Mouse (Mus musculus): Measurements from ENCODE around the gene Lmna.
A peak's percentile ranks its signal among the peaks of the same experiment; 100 is the strongest.

Lmna gene

DNA sequence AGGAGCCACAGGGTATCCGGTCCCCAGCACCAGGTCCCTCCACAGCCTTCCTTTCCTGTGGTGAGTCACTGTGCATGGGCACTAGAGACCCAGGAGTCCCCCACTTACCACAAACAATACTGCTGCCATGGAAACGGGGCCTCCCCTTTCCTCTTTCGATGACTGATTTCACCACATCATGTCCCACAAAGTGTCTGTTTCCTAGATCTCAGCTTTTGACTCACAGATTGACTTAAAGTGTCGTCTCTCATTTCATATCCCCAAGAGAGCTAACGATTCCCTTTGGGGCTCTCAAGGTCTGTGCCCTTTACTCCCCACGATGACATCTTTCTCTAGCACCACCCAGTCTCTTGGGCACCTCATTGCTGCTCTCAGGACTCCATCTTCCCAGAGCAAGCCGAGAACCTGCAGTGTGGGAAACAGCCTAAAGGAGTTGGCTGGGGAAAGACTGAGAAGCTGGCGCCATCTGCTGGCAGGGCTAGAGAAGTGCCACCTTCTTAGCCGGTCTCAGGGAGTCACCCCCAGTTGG lies 12.1 kb upstream of the Lmna start:
- DNase-seq (ENCODE audit: extremely low spot score, low spot score): peak; percentile 76

DNA sequence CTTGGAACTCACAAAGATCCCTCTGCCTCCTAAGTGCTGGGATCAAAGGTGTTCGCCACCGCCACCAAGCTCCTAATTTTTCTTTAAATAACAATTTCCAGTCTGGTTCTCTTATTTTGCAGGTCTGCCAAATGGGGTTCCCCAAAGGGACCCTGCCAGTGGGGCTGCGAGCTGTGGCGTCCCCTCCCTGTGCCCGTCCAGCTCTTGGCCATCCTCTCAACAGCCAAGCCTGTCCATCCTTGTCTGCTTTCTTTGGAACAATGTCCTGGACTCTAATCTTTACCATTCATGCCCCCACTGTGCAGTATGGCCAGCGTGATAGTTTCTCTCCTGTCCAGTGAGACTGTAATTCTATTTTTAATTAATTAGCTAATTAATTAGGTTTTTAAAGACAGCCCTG lies 11.4 kb upstream of the Lmna start:
- DNase-seq (ENCODE audit: extremely low spot score, low spot score): no peak

DNA sequence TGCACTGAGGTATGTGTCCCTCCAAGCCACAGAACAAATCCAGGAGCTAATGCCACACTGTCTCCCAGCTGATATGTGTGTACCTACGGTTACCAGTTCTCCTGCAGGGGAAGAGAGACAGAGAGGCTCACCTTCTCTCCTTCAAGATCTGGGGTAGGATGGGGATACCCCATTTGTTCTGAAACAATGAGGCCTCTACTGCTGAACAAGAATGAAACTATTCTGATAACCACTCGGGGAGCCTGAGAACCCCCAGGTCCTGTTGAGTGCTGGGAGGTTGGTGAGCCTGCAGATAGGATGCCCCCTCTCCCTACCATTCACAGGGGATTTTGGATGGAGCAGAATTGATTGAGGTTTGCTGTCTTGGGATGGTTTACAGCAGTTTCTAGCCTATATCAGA lies 10.3 kb upstream of the Lmna start:
- no peak for DNase-seq (ENCODE audit: extremely low spot score, low spot score)

DNA sequence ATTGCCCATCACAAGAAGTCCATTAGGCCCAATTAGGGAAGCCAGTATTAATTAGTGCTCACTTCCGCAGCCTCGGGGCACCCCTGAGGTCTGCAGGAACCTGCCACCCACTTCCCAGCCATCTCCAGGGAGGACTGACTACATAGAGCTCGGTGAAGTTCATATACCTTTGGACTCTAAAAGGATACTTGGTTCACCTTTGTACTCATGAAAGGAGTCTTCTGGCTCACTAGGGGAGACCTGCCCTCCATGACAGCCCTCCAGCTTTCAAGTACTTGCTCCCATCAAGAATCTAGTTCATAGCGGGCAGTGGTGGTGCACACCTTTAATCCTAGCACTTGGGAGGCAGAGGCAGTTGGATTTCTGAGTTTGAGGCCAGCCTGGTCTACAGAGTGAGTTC lies 8.7 kb upstream of the Lmna start:
- no peak for DNase-seq (ENCODE audit: extremely low spot score, low spot score)

DNA sequence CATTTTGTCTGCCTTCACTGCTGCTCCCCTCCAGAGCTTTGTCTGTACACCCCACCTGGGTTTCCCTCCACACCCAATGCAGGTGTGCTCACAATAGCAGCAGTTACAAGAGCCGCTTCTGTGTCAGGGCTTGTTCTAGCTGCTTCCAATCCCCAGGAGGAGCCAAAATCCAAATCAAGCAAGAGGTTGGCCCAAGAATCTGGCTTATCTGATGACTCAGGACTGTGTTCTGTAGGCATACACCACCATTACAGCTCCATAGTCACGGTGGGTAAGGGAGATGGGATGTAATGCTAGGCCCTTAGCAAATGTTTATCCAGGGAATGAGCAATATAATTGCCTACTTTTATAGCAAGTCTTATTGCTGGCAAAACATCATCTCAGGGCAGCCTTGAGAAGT lies 6.7 kb upstream of the Lmna start:
- no peak for DNase-seq (ENCODE audit: extremely low spot score, low spot score)

DNA sequence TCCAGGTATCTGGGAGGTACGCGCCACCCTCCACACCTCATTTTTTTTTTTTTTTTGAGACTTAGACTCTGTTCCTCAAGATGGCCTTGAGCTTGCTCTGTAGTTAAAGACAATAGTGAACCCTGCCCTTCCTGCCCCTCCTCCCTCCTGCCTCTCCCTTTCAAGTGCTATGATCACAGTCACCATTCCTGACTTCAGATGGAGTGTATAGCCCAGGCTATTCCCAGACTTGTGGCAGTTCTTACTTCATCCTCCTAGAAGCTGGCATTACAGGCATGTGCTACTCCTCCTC lies 5.3 kb upstream of the Lmna start:
- no peak for DNase-seq (ENCODE audit: extremely low spot score, low spot score)

DNA sequence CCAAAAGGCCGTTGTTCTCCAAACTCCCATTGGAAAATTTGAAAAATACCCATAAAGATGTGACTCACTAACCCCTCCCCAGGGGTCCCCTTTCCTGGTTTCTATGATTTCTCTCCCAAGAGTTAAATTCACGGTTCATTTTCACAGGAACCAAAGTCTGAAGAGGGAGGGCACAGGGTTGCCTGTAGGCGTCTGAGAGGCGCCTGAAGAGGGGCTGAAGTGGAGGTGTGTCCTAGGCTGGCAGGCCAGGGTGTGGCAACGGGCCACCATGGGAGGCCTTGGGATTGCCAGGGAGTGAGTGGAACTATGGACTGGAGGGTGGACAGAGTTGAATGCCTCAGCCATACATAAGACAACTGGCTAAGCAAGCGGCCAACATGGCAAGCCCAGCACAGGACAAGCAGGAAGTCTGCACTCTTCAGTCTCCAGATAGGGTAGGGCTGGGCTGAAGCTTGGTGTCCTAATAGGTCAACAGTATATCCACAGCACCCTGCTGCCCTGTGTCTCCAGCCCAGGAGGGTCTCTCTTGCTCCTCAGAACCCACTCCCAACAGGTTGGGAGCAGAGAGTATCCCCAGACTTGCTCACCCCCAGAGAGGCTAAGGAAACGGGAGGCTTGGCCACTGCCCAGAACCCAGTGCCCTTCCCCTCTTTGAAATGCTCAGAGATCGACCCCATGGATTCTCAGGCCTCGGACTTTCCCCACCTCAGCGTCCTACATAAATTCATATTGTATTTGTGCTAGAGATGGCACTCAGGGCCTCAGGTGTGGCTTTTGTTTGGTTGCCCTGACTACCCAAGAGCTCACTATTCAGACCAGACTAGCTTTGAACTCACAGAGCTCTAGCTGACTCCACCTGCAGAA lies 4.7 kb upstream of the Lmna start:
- no peak for DNase-seq (ENCODE audit: extremely low spot score, low spot score)

DNA sequence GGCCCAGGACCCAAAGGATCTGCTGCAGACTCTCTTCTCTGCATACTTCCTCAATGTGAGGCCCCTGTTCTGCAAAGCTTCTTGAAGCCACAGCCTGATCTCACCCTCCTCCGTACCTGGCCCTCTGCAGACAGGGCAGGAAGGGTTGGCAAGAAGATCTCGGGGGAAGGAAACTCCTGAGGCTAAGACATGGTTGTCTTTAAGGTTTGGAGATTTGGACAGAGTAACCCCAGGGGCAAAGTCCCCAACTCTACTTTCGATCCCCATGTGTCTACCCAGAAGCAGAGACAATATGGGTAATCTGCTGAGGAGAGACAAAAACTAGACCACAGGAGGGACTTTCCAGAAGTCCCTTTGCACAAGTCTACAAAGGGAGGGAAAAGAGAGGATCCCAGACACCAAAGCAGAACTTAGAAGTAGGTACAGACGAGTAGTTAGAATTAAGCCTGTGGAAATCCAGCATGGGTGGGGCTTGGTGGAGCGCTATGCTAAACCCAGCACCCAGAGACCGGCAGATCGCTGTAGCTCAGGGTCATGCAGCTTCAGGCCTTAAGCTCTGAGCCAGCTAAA lies 3.9 kb upstream of the Lmna start:
- DNase-seq (ENCODE audit: extremely low spot score, low spot score): no peak

DNA sequence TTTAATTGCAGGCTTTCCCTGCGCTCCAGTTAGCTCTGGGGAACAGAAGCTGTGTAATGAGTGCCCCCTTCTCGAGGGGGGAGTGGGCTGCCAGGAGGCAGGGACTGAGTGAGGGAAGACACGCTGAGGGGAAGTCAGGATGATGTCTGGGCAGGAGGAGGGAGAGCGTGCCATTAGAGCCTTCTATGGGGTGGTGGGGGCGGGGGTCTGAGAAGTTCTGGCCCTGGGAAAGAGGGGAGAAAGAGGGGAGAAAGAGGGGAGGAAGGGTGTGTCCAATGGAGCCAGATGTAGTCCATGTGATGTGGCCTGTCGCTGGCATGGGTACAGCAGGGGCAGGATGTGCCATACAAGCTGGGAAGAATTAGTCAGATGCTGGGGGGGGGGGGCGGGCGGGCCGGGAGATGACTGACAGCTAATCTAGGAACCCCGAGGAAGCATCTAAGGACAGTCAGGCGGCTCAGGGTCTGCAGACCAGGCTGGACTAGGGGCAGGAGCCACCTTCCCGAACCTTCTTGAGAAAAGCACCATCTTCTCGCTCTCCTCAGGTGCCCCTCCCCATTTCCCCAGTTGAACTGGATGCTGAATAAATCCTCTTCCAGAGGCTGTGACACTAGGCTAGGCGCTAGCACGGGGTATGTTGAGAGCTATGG lies 3.3 kb upstream of the Lmna start:
- DNase-seq (ENCODE audit: extremely low spot score, low spot score): no peak

DNA sequence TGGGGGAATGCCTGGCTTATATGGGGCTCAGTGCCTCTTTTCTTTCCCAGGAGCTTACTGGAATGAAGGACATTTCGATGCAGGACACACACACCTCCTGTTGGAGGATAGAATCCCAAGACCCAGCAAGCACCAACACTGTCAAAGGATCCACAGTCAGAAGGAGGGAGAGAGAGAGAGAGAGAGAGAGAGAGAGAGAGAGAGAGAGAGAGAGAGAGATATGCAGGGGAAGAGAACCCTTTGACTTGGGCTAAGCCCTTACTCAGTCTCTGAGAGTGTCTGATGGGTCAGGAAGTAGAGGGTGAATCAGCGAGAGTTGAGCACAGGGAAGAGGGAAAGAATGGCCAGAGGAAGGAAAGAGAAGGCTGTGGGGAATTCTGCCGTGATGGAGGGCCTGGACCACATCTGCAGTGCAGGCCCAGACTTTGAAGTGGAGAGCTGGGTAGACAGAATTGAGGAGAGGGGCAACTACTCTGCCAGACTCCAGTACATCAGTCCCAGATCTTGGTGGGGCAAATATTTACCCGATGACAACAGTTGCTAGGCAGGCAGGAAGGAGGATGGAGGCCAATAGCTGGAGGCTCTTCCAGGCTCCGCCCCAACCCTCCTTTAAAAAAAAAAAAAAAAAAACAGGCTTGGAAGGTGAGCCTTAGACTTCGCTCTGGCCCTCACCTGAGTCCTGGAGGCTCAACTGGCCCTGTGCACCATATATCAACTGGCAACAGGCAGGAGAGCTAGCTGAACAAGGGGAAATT lies 2.6 kb upstream of the Lmna start:
- no peak for DNase-seq (ENCODE audit: extremely low spot score, low spot score)

DNA sequence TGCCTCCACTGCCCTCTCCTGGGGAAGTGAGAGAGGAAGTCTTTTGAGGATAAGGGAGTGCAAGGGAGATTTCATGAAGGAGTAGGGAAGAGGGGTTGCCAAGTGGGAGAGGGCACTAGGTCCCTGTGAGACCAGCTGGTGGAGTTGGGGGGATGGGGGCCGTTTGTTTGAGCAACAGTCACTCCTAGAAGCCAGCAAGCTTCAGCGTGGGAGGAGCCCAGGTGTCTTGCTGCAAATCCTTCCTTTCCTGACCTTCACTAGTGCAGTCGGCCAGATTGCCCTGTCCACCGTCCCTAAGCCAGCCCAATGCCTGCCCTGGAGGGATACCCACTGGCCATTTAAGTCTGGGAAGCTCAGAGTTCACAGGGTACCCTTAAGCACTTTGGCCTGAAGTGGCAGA lies 1.8 kb upstream of the Lmna start:
- no peak for DNase-seq (ENCODE audit: extremely low spot score, low spot score)

DNA sequence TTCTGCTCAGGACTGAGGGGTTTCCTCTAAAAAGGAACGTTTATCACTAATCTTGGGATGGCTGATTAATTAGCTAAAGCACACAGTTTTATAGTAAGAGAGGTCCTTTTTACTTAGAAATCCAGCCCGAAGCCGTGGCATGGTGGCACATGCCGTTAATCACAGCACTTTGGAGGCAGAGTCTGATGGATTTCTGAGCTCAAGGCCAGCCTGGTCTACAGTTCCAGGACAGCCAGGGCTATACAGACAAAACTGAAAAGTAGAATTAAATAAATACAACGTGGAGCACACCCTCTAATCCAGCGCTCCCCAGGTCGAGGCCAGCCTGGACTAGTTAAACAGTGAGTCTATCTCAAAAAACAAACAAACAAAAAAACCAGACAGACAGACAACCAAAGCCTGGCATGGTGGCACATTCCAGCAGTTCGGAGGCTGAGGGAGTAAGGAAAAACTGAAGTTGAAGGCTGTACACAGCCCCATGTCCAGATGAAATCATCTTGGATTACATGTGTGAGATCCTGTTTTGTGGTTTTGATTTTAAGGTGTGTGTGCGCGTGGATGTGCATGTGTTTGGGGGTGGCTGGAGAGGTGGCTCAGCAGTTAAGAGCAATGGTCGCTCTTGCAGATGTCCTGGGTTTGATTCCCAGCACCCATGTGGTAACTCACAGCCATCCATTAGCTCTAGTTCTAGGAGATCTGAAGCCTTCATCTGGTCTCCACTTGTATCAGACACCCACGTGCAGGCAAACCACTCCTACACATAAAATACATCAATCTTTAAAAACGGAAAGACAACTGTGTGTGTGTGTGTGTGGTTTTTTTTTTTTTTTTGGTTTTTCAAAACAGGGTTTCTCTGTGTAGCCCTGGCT lies 899 bp upstream of the Lmna start:
- no peak for DNase-seq (ENCODE audit: extremely low spot score, low spot score)

DNA sequence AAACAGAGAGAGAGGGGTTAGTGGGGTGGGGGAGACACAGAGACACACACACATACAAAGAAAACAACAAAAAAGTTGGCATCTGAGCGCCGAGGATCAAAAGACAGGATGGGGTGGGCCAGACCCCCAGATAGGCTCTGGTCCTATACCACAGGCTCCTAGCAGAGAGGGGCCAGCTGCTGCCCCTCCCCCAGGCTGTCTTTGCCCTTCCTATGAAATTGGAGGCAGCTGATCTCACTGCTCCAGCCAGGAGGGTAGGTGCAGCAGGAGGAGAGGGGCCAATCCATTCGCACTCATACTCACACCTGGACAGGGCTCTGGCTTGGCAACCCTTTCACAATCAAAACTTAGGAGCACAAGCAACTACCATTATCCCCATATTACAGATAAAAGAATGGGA lies 506 bp downstream of the Lmna start:
- DNase-seq (ENCODE audit: extremely low spot score, low spot score): no peak

DNA sequence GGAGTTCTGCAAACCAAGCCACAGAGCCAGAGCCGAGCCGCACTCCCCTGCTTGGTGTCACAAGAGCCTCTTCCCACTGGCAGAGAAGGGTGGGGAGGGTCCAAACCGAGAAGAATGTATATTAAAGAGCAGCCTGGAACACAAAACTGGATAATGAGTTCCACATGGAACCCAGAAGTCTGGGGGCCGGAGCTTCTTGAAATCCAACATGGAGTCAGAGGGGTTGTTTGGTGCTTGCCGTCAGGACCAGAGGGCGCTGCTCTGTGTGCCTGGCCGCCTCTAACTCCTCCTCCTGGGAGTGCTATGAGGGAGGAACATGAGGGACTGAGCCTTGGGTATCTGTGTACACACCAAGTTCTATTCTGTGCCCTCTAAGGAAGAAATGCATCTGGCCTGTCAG lies 4.0 kb downstream of the Lmna start:
- no peak for DNase-seq (ENCODE audit: extremely low spot score, low spot score)

DNA sequence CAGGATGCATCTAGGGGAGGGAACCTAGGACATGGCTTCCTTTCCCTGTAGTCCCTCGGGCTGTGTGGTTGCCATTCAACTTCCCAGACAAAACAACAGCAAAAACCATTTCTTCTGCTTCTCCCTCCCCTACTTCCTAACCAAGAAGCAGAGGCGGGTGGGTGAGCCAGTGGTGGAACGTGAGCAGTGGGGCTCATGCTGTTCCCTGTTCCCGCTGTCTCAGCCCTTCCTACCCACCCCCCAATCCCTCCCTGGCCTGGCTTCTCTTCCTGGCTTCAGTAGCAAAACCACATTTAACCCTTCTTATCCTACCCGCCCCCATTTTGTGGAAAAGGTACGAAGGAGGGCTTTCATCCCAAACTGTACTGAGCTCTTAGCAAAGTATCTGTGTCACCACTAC lies 4.7 kb downstream of the Lmna start:
- no peak for DNase-seq (ENCODE audit: extremely low spot score, low spot score)

DNA sequence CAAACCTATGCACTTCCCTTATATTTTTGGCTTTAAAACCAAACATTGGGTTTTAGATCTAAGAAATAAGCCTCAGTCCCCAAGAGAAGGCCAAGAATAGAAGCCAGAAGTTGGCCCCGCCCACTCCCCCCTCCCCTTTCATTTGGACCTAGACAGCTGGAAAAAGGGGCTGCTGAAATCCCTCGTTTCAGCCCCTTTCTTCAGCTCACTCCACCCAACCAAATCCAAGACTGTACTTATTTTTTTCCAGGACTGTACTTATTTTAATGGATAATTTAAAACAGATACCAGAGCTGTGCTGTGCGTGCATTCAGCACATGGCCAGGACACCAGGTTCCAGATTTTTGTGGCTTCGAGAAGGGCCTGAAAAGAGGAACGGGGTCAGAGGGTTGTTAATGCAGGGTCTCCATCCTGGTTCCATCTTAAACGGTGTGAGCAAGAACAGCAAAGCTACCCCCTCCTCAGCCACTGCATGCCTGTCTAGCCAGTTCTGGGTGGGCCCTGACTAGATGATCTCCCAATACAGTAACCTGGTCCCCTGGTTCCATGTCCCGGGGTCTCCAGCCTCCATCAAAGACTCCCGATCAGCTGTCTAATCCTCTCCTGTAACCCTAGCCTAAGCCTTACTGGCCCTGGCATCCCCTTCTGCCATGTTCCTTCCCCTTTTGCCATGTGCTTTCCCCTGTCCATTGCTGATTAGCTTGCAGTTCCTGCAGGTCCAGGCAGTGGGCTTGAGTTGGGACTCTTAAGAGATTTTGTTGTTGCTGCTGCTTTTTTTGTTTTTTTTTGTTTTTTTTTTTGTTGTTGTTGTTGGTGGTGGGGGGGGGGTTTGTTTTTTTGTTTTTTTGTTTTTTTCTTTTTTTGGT lies 5.6 kb downstream of the Lmna start:
- DNase-seq (ENCODE audit: extremely low spot score, low spot score): no peak

DNA sequence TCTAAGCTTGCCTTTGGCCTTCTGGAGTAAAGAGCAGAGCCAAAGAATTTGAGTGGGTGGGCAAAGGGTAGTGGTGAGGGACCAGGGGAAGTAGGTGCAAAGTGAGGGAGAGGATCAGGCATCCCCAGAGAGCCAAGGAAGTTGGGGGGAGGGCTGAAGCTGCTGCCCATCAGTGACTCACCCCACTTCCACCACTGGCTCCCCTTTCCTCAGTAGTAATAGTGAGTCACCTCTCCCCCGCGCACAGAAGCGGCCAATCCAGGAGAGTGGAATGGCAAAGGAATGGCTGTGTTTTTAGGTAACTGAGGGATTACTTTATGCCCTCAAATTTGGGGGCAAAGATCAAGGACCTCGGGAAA lies 6.3 kb downstream of the Lmna start:
- DNase-seq (ENCODE audit: extremely low spot score, low spot score): no peak

DNA sequence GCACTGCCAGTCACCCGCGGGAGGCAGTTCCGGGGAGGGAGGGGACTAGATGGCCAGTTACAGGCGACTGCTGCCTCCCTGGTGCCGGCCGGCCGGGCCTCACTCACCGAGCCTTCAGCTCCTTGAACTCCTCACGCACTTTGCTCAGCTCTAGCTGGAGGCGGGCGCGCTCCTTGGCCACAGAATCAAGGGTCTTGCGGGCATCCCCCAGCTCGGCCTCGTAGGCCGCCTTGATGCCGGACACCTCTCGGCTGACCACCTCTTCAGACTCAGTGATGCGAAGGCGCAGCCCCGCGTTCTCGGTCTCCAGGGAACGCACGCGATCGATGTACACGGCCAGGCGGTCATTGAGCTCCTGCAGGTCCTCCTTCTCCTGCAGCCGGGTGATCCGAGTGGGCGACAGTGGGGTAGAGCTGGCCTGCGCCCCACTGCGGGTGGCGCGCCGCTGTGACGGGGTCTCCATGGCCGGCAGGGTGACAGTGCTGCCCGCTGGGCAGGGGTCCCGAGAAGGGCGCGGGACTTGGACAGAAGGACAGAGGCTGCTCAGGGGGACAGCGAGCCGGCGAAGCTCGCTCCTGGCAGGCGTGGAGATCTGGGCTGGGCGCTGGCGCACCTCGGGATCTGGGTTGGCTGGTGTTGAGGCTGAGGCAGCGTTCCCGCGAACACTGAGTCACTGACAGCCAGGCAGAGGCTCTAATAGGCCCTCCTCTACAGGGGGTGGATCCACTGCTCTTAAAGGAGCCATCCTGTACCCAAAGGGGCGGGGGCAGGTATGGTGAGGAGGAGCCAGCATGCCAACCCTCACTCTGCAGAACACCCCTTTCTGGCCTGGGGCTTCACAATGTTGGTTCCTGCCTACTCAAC lies 6.9 kb downstream of the Lmna start:
- no peak for DNase-seq (ENCODE audit: extremely low spot score, low spot score)

DNA sequence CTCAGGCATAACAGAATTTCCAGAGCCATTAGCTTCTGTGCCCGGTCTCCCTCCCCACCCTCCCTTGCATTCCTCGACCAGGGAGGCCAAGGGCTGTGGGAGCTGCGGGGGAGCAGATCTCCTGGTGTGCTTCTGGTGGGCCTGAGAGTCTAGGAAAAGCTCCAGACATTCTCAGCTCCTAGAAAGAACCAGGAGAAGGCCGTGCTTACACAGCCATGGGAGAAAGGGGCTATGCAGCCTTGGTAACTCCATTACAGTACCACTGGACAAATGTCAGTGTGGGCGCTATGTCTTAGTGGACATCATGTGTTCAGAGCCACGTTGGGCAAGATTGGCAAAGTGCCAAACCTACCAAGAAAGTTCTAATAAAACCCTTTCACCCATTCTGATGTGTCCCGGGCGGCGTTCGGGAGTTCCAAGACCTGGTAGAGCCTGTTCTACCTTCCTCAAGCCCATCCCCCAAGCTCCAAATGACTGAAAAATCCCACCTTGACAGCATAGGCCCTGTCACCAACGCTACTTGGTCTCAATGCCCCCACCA lies 7.7 kb downstream of the Lmna start:
- no peak for DNase-seq (ENCODE audit: extremely low spot score, low spot score)

All from neural tube, embryonic 10.5 days (tissue).